Mouse (Mus musculus) midbrain, postnatal 0 days (tissue): Measurements from ENCODE around the gene Vps26a. TPM values are rescaled to one million over a fixed set of nuclear protein-coding genes. Genes with fewer than 3 reads are reported as not detected.

ENCODE experiments used
- ATAC-seq: fragments of 200-750 bp; cut with Nextera tagmentation; 2 replicates; pipeline ENCODE4 v1.8.0; 2017; ENCODE audit warnings: moderate number of reproducible peaks, mild to moderate bottlenecking, moderate TSS enrichment, moderate library complexity; ENCODE audit not compliant: low FRiP score
- DNase-seq: peaks from one replicate; pipeline ENCODE4 v3.0.0-alpha.2; 2015; ENCODE audit warnings: low spot score
- H3K27ac ChIP-seq: fragments of 300-500 bp; sonication (generic); 2 replicates; pipeline ENCODE4 v1.5.1; 2014; ENCODE audit warnings: low read depth, mild to moderate bottlenecking, low read length, mixed read lengths
- H3K27me3 ChIP-seq: fragments of 300-500 bp; sonication (generic); 2 replicates; pipeline ENCODE4 v1.6.1; 2014; ENCODE audit warnings: low read length, control low read depth, mixed read lengths; ENCODE audit not compliant: insufficient read depth
- H3K36me3 ChIP-seq: fragments of 300-500 bp; sonication (generic); 2 replicates; pipeline ENCODE4 v1.6.1; 2014; ENCODE audit warnings: low read length, control low read depth, mixed read lengths; ENCODE audit not compliant: insufficient read depth
- H3K4me1 ChIP-seq: fragments of 300-500 bp; sonication (generic); 2 replicates; pipeline ENCODE4 v1.6.1; 2014; ENCODE audit warnings: mild to moderate bottlenecking, control low read depth, antibody characterized with exemption, low read length, mixed read lengths; ENCODE audit not compliant: insufficient read depth
- H3K4me2 ChIP-seq: fragments of 300-500 bp; sonication (generic); 2 replicates; pipeline ENCODE4 v1.6.1; 2014; ENCODE audit warnings: low read depth, mild to moderate bottlenecking, low read length, mixed read lengths; ENCODE audit not compliant: poor library complexity, severe bottlenecking
- H3K4me3 ChIP-seq: fragments of 300-500 bp; sonication (generic); 2 replicates; pipeline ENCODE4 v1.5.1; 2014; ENCODE audit warnings: low read depth, mild to moderate bottlenecking, low read length, moderate library complexity
- H3K9ac ChIP-seq: fragments of 300-500 bp; sonication (generic); replicated peaks from 2 replicates; pipeline ENCODE4 v1.6.1; 2014; ENCODE audit warnings: mild to moderate bottlenecking, low read length, moderate library complexity, mixed read lengths; ENCODE audit not compliant: poor library complexity, severe bottlenecking
- H3K9me3 ChIP-seq: fragments of 300-500 bp; sonication (generic); 2 replicates; pipeline ENCODE4 v1.6.1; 2016; ENCODE audit warnings: low read length, control low read depth
- CTCF ChIP-seq: IDR thresholded peaks from 2 replicates; pipeline ENCODE4 v1.5.1; 2016; ENCODE audit warnings: antibody characterized with exemption, mild to moderate bottlenecking
- WGBS: fragments of 180-500 bp; shearing (Covaris S2); extraction: QIAGEN DNeasy Blood & Tissue Kit; methylation state at CpG from one replicate; pipeline ENCODE4 v1.1.7; 2014; 5-methylcytosine and 5-hydroxymethylcytosine counted together
- polyA plus RNA-seq: library from polyadenylated mRNA; unstranded; fragments of >200 nt; fragmentation: Nextera tagmentation; extraction: Ambion mirVana; gene quantifications from 2 replicates; pipeline ENCODE4 v1.2.1, GENCODE M21; 2015
- total RNA-seq: library from RNA; depleted of rRNA; stranded (reverse); fragments of >200 nt; gene quantifications from 2 replicates; pipeline ENCODE4 v1.2.3, GENCODE M21; 2014

Vps26a gene
- total and polyA plus RNA-seq, 2 experiments from 2014 or later: 28.6 to 41.8 TPM

DNA sequence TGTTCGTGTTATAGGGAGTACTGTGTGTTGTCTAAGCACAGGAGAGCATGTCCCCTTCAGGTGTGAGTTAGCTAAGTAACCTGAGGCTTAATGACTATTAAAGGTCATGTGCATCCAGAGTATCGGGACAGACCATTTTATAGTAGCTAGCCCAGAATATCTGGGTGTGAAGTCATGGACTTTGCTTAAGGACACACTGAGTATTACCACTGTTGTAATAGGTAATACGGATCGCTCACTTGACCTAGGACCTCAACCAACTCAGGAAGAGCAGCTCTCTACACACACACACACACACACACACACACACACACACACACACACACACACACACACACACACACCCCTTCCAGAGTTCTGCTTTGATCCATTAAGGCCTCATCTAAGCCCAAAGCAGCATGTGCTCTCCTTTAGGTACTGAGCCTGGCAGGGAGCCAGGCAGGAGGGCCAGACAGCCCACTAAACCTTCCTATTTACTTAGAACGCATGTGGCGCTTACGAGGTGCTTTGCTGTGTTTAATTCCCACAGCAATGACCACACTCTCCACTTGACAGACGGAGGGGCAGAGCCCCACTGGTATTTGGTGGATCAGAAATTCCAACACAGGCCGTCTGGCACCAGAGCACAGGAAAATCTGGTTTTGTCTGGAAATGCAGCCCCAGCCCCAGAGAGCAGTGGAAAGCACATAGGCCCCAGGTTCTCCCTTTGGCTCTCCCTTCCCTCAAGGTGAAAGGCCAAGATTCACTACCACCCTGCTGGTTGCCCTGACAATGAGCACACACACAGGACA is 61.3 kb downstream of the Vps26a start:
- no peak overlapping the region for H3K4me3 ChIP-seq
- no peak overlapping the region for H3K9ac ChIP-seq
- 45% methylated on average over 9 of the region's 9 CpGs for whole genome bisulfite sequencing
- H3K36me3 ChIP-seq: peaks cover 15% of the 10 kb centered on the region
- H3K9me3 ChIP-seq: no peaks in the 10 kb centered on the region
- DNase-seq (no peak), ATAC-seq (no peak)
- H3K4me1 ChIP-seq: no peaks in the 10 kb centered on the region
- no peak for TF ChIP-seq CTCF
- no peak overlapping the region for H3K27ac ChIP-seq
- H3K4me2 ChIP-seq: no peak overlapping the region
- no peaks in the 10 kb centered on the region for H3K27me3 ChIP-seq

DNA sequence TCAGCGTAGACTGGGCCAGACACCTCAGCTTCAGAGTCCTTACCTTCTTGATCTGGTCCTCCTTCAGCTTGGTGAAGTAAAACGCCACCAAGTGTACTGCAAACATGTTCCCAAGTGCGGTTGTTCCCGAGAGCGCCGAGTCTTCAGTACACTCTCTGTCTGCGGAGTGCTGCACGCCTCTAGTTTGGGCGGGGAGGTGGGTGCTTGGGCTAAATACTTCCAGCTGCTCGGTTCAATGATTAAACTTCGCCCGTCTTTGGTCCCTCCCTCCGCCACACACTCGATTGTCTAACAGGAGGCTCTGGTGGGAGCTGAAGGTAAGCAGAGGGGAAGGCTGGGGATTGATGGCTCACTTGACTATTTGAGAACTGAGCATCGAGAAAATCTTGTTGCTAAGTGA is 64.3 kb downstream of the Vps26a start, which contains the start of gene Hkdc1:
TSS of gene Hkdc1 (minus strand) at position 237 of the 400 bp plus-strand sequence.
- no peak for DNase-seq

DNA sequence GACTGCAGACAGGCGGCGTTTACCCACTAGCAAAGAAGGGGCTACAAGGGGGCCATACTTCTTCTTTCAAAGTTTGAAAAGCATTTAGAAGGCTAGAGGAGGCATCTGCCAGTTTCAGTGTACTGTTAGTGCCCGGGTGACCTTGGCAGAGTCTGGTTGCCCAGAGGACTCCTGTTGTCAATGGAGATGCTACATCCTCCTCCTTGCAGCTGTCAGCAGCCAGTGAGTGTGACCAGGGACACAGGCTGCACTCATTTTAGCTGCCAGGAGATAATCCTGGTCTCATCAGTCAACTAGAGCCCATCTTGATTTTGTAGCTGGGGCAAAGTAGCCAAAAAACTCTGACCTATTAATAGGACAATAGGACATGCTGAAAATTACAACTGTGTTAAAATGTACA is 65.5 kb downstream of the Vps26a start:
- Histone ChIP-seq H3K4me2 (no peak overlapping the region), H3K4me1 (no peaks in the 10 kb centered on the region), H3K9ac (no peak overlapping the region), H3K36me3 (no peaks in the 10 kb centered on the region), H3K27ac (no peak overlapping the region), H3K27me3 (no peaks in the 10 kb centered on the region), H3K9me3 (no peaks in the 10 kb centered on the region), H3K4me3 (no peak overlapping the region)
- ATAC-seq (no peak), DNase-seq (peak; percentile 34)
- TF ChIP-seq CTCF: no peak
- 89% methylated on average over 3 of the region's 3 CpGs for WGBS

More for the DNA sequence above, 64.3 kb downstream of the Vps26a start, which contains the start of gene Hkdc1:
- H3K36me3 ChIP-seq: no peaks in the 10 kb centered on the region
- 53% methylated on average over 15 of the region's 15 CpGs for WGBS
- no peak within 1 kb of the TSS for H3K4me2 ChIP-seq
- H3K27me3 ChIP-seq: no peaks in the 10 kb centered on the region
- no peak within 1 kb of the TSS for H3K4me3 ChIP-seq
- no peak for TF ChIP-seq CTCF
- no peaks in the 10 kb centered on the region for H3K9me3 ChIP-seq
- no peak within 1 kb of the TSS for H3K9ac ChIP-seq
- ATAC-seq: no peak
- H3K27ac ChIP-seq: no peak within 1 kb of the TSS
- no peaks in the 10 kb centered on the region for H3K4me1 ChIP-seq

DNA sequence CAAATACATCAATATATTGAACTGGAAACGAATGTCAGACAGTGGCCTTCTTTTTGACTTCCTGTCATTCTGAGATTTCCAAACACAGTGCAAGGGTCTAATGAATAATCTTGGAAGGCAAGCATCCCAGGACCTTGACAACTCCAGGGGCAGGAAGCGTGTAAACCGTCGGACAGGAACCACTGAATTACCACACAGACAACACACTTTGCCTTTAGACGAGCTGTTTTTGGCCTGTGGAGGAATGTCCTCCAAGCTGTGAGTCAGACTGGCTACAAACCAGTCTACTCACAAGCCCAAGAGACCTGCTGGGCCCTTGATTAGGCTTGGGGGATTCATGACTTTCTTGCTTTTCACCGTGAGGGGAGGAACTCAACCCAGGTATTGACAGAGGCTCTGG is 66.2 kb downstream of the Vps26a start:
- H3K27ac ChIP-seq: no peak overlapping the region
- H3K4me2 ChIP-seq: no peak overlapping the region
- H3K4me1 ChIP-seq: no peaks in the 10 kb centered on the region
- ATAC-seq: no peak
- H3K27me3 ChIP-seq: no peaks in the 10 kb centered on the region
- no peak overlapping the region for H3K4me3 ChIP-seq
- DNase-seq: no peak
- no peak overlapping the region for H3K9ac ChIP-seq
- TF ChIP-seq CTCF: no peak
- WGBS: 77% methylated on average over 6 of the region's 6 CpGs
- no peaks in the 10 kb centered on the region for H3K36me3 ChIP-seq
- H3K9me3 ChIP-seq: no peaks in the 10 kb centered on the region

DNA sequence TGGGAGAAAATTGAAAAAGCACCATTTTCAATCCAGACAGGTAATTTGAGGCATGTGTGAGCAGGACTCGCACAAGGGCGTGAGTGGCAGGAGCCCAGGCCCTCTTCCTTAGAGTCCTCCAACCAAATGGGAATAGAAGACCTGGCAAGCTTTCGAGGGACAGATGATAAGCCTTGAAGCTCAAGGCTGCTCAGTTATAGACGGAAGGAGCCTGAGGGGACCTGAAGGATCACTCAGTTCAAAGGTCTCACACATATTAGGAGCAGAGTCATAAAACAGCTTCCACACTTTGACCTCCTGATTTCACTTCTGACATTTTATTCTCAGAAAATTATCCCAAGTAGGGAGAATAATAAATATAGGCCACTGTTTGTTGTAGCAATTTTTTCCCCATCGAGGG is 67.2 kb downstream of the Vps26a start:
- H3K9me3 ChIP-seq: no peaks in the 10 kb centered on the region
- no peak overlapping the region for H3K27ac ChIP-seq
- no peak overlapping the region for H3K4me2 ChIP-seq
- no peak overlapping the region for H3K9ac ChIP-seq
- ATAC-seq (no peak), DNase-seq (no peak)
- 80% methylated on average over 5 of the region's 5 CpGs for WGBS
- no peak for TF ChIP-seq CTCF
- H3K4me1 ChIP-seq: no peaks in the 10 kb centered on the region
- no peaks in the 10 kb centered on the region for H3K27me3 ChIP-seq
- H3K4me3 ChIP-seq: no peak overlapping the region
- H3K36me3 ChIP-seq: no peaks in the 10 kb centered on the region

DNA sequence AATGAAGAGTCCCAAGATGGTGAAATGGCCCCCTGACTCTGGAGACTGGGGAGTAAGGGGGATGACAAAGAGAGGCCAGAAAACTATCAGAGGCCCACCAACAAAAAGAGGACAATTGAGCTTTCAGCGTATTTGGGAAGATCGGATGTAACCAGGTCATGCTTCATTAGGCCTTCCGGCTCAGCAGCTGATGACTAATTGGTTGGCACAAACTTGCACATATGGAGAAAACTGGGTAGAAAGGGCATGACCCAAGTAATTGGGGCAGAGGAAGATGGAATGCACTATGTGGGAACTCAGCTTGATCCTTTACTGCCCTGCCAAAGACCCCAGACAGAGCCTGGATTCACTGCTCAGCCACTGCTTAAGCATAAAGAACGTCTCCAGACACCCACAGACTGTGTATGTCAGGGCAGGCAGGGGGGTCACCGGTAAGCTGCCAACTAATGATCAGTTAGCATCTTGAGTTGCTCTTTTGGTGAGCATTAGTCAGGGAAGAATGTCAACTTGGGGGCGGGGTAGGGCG is 67.7 kb downstream of the Vps26a start:
- no peak overlapping the region for H3K4me3 ChIP-seq
- no peaks in the 10 kb centered on the region for H3K27me3 ChIP-seq
- no peak overlapping the region for H3K9ac ChIP-seq
- H3K27ac ChIP-seq: no peak overlapping the region
- H3K4me2 ChIP-seq: no peak overlapping the region
- ATAC-seq (no peak), DNase-seq (no peak)
- 63% methylated on average over 7 of the region's 7 CpGs for WGBS
- no peaks in the 10 kb centered on the region for H3K36me3 ChIP-seq
- H3K9me3 ChIP-seq: no peaks in the 10 kb centered on the region
- H3K4me1 ChIP-seq: no peaks in the 10 kb centered on the region
- TF ChIP-seq CTCF: no peak
